Mouse (Mus musculus): ENCODE measurements around the gene Trim27.

Trim27 gene

GRCm38 (mm10) chr13:21171156-21171530 lies 8.1 kb upstream of the Trim27 start:
- in situ Hi-C loops (cut with MboI, MseI) = loop anchor here (5.0 to 25.0 kb wide), 8 partner anchors 66 to 1084 kb away; partner anchors contain the start of genes Elmo1 (in 1 of the 2) and Zfp184 (in 1 of the 2)

- in situ Hi-C loops (cut with MboI, MseI) = loop anchor here (5.0 to 25.0 kb wide), 8 partner anchors 66 to 1084 kb away; partner anchors contain the start of genes Elmo1 (in 1 of the 2) and Zfp184 (in 1 of the 2)
Observed at GRCm38 (mm10) chr13:21171600-21172150, 7.6 kb upstream of the Trim27 start.

GRCm38 (mm10) chr13:21172241-21173027 lies 6.8 kb upstream of the Trim27 start:
- in situ Hi-C loops (cut with MboI, MseI) = loop anchor here (5.0 to 25.0 kb wide), 8 partner anchors 65 to 1085 kb away; partner anchors contain the start of genes Elmo1 (in 1 of the 2) and Zfp184 (in 1 of the 2)

- in situ Hi-C loops (cut with MboI, MseI) = loop anchor here (5.0 to 25.0 kb wide), 8 partner anchors 64 to 1086 kb away; partner anchors contain the start of genes Elmo1 (in 1 of the 2) and Zfp184 (in 1 of the 2)
Observed at GRCm38 (mm10) chr13:21173072-21173471, 6.2 kb upstream of the Trim27 start.

GRCm38 (mm10) chr13:21176733-21177132 lies 2.5 kb upstream of the Trim27 start:
- in situ Hi-C loops (cut with MboI, MseI) = loop anchor here (10.0 to 25.0 kb wide), 4 partner anchors 561 to 848 kb away; partner anchors contain the start of genes Hist1h4j (in 1 of the 2) and Zfp184 (in 1 of the 2)

- in situ Hi-C loops (cut with MboI, MseI) = loop anchor here (10.0 to 25.0 kb wide), 4 partner anchors 560 to 847 kb away; partner anchors contain the start of genes Hist1h4j (in 1 of the 2) and Zfp184 (in 1 of the 2)
Observed at GRCm38 (mm10) chr13:21177657-21178056, 1.6 kb upstream of the Trim27 start.

- in situ Hi-C loops (cut with MboI, MseI) = loop anchor here (10.0 to 25.0 kb wide), 4 partner anchors 559 to 846 kb away; partner anchors contain the start of genes Hist1h4j (in 1 of the 2) and Zfp184 (in 1 of the 2)
Observed at GRCm38 (mm10) chr13:21178364-21178763, 881 bp upstream of the Trim27 start.

- in situ Hi-C loops (cut with MboI, MseI) = loop anchor here (10.0 to 25.0 kb wide), 4 partner anchors 557 to 845 kb away; partner anchors contain the start of genes Hist1h4j (in 1 of the 2) and Zfp184 (in 1 of the 2)
Observed at GRCm38 (mm10) chr13:21179724-21180550, 692 bp downstream of the Trim27 start.

GRCm38 (mm10) chr13:21180551-21181530 lies 1.6 kb downstream of the Trim27 start:
- in situ Hi-C loops (cut with MboI, MseI) = loop anchor here in 1 of 2 experiments (25.0 kb wide), 1 partner anchor 556 kb away; the partner anchor contains the start of gene Hist1h4j

- in situ Hi-C loops (cut with MboI, MseI) = loop anchor here in 1 of 2 experiments (25.0 kb wide), 1 partner anchor 555 kb away; the partner anchor contains the start of gene Hist1h4j
Observed at GRCm38 (mm10) chr13:21181996-21182395, 2.8 kb downstream of the Trim27 start.

- in situ Hi-C loops (cut with MboI, MseI) = loop anchor here in 1 of 2 experiments (25.0 kb wide), 1 partner anchor 554 kb away; the partner anchor contains the start of gene Hist1h4j
Observed at GRCm38 (mm10) chr13:21183066-21183465, 3.8 kb downstream of the Trim27 start.

- in situ Hi-C loops (cut with MboI, MseI) = loop anchor here in 1 of 2 experiments (25.0 kb wide), 1 partner anchor 554 kb away; the partner anchor contains the start of gene Hist1h4j
Observed at GRCm38 (mm10) chr13:21183661-21184060, 4.4 kb downstream of the Trim27 start.

- in situ Hi-C loops (cut with MboI, MseI) = loop anchor here in 1 of 2 experiments (25.0 kb wide), 1 partner anchor 552 kb away; the partner anchor contains the start of gene Hist1h4j
Observed at GRCm38 (mm10) chr13:21185521-21185920, 6.3 kb downstream of the Trim27 start.

- in situ Hi-C loops (cut with MboI, MseI) = loop anchor here in 1 of 2 experiments (25.0 kb wide), 1 partner anchor 542 kb away; the partner anchor contains the start of gene Hist1h4j
Observed at GRCm38 (mm10) chr13:21195406-21196228, 16.4 kb downstream of the Trim27 start.

GRCm38 (mm10) chr13:21197721-21198120 lies 18.5 kb downstream of the Trim27 start:
- in situ Hi-C loops (cut with MboI, MseI) = loop anchor here in 1 of 2 experiments (25.0 kb wide), 1 partner anchor 540 kb away; the partner anchor contains the start of gene Hist1h4j

GRCm38 (mm10) chr13:21198313-21198712 lies 19.1 kb downstream of the Trim27 start:
- in situ Hi-C loops (cut with MboI, MseI) = loop anchor here in 1 of 2 experiments (25.0 kb wide), 1 partner anchor 539 kb away; the partner anchor contains the start of gene Hist1h4j

- in situ Hi-C loops (cut with MboI, MseI) = loop anchor here in 1 of 2 experiments (25.0 kb wide), 1 partner anchor 538 kb away; the partner anchor contains the start of gene Hist1h4j
Observed at GRCm38 (mm10) chr13:21199046-21200028, 20.1 kb downstream of the Trim27 start.

All from T-helper 17 cell (primary cell).